Mouse (Mus musculus): ENCODE measurements at regions not wholly inside any gene's neighbourhood (a gene's known extent, or its start where the extent isn't known, plus 50 kb on each side); places are given as distances from the start of the nearest gene placed in this dataset.

DNA sequence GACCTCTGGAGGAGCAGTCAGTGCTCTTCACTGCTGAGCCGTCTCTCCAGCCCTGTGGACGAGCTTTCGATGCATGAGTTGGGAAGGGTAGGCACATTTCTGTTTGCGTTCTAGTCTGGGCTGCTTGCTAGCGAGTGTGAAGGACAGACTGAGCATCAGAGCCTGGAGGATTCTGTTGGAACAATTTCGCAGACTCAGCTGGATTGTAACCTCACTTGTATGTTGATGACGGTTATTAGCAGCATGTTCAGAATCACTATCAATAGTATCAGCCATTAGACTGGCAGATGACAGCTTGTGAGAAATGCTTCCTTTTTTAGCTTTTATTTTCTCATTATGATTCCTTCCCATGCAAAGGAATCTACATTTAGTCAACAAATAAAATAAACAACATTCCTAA lies 923.5 kb upstream of the Car8 start:
- no peak for TF ChIP-seq CTCF (IDR thresholded peaks at IDR 0.05; ENCODE audit: control insufficient read depth, insufficient read depth, low read length)
- Histone ChIP-seq H3K4me1 (ENCODE audit: control insufficient read depth, insufficient read depth, low read length) (no peaks in the 10 kb centered on the region), H3K27ac (ENCODE audit: control insufficient read depth, insufficient read depth, low read depth, low read length, poor library complexity) (no peak overlapping the region), H3K4me3 (replicated peaks; ENCODE audit: control insufficient read depth, low read depth, low read length) (no peak overlapping the region)
- WGBS, result 83% methylated on average over 7 of the region's 7 CpGs

DNA sequence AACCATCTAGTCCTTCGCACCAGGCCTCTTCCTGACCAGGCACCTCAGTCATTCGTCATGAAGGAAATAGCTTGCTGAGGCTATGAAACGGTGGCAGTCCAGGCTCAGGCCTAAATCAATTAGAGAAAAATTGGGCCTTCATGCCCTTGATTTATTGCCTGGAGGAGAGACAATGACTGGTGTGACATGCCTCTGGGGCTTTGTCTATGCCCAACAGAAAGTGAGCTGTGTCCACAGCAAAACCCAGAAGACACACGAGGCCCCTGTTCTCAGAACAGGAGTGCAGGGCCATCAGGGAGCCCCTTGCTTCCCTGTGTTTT lies 922.9 kb upstream of the Car8 start:
- WGBS, result 78% methylated on average over 4 of the region's 4 CpGs
- H3K4me1 ChIP-seq (ENCODE audit: control insufficient read depth, insufficient read depth, low read length), result no peaks in the 10 kb centered on the region
- no peak overlapping the region for H3K27ac ChIP-seq (ENCODE audit: control insufficient read depth, insufficient read depth, low read depth, low read length, poor library complexity)
- no peak overlapping the region for H3K4me3 ChIP-seq (replicated peaks; ENCODE audit: control insufficient read depth, low read depth, low read length)
- TF ChIP-seq POLR2A (IDR thresholded peaks at IDR 0.05; ENCODE audit: borderline replicate concordance, control insufficient read depth, low read depth, low read length) (no peak), CTCF (IDR thresholded peaks at IDR 0.05; ENCODE audit: control insufficient read depth, insufficient read depth, low read length) (no peak)

DNA sequence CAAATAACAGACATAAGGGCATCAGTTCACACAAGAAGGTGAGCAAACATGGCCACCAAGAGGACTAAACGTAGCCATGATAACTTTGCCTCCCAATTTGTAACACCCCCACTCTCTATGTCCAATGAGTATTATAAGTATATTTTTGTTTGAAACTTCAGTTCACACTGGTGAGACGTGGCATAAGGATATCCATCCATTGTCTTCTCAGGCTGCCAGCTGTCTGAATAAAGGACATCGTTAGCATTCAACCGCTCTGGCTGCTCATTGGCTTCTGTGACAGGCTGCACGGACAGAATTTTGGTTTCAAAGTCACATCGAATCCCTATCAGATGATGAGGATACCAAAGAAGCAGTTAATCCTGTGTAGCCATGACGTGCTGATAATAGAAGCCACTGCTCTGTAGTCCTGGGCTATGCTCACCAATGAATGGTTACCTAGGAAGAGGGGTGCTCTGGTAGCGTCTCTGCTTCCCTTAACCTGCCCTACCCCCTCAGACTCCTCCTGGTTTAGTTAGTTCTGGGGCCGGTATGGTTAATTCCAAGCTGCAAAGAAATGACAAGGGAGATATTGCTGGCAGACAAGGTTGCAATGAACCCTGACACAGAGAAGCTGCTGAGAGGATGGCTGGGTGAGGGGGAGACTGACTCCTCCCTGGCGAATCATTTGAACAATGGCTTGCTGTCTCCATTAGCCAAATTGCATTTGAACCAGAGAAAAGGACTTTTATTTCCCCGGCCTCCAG lies 922.4 kb upstream of the Car8 start:
- H3K27ac ChIP-seq (ENCODE audit: control insufficient read depth, insufficient read depth, low read depth, low read length, poor library complexity), result no peak overlapping the region
- 81% methylated on average over 11 of the region's 11 CpGs for WGBS
- H3K4me1 ChIP-seq (ENCODE audit: control insufficient read depth, insufficient read depth, low read length), result no peaks in the 10 kb centered on the region
- H3K4me3 ChIP-seq (replicated peaks; ENCODE audit: control insufficient read depth, low read depth, low read length), result no peak overlapping the region
- TF ChIP-seq CTCF (IDR thresholded peaks at IDR 0.05; ENCODE audit: control insufficient read depth, insufficient read depth, low read length) (no peak), POLR2A (IDR thresholded peaks at IDR 0.05; ENCODE audit: borderline replicate concordance, control insufficient read depth, low read depth, low read length) (no peak)

DNA sequence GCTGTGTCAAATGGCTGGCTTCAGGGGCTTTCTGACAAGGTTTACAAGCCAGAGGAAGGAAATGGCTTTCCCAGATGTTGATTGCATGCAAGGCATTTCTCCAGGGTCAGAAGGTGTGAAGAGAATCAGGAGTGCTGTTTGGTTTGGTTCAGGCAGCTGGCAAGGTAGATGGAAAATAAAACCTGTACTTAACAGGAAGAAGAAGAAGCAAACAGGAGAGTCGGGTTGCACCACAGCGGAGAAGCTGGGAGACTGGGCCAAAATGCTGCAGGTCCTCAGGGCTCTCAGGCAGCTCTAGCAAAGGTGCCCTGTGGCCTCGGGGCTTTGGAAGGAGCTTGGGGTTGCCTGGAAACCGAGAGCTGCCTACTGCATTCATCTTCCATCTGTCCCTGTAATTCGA lies 908.9 kb upstream of the Car8 start:
- no peak for TF ChIP-seq CTCF (IDR thresholded peaks at IDR 0.05; ENCODE audit: control insufficient read depth, insufficient read depth, low read length)
- TF ChIP-seq POLR2A (IDR thresholded peaks at IDR 0.05; ENCODE audit: borderline replicate concordance, control insufficient read depth, low read depth, low read length), result no peak
- peaks cover 2% of the 10 kb centered on the region; the same call in 1 of the 2 replicates for H3K4me1 ChIP-seq (ENCODE audit: control insufficient read depth, insufficient read depth, low read length)
- 42% methylated on average over 5 of the region's 5 CpGs for whole genome bisulfite sequencing
- H3K4me3 ChIP-seq (replicated peaks; ENCODE audit: control insufficient read depth, low read depth, low read length), result no peak overlapping the region
- H3K27ac ChIP-seq (ENCODE audit: control insufficient read depth, insufficient read depth, low read depth, low read length, poor library complexity), result no peak overlapping the region

DNA sequence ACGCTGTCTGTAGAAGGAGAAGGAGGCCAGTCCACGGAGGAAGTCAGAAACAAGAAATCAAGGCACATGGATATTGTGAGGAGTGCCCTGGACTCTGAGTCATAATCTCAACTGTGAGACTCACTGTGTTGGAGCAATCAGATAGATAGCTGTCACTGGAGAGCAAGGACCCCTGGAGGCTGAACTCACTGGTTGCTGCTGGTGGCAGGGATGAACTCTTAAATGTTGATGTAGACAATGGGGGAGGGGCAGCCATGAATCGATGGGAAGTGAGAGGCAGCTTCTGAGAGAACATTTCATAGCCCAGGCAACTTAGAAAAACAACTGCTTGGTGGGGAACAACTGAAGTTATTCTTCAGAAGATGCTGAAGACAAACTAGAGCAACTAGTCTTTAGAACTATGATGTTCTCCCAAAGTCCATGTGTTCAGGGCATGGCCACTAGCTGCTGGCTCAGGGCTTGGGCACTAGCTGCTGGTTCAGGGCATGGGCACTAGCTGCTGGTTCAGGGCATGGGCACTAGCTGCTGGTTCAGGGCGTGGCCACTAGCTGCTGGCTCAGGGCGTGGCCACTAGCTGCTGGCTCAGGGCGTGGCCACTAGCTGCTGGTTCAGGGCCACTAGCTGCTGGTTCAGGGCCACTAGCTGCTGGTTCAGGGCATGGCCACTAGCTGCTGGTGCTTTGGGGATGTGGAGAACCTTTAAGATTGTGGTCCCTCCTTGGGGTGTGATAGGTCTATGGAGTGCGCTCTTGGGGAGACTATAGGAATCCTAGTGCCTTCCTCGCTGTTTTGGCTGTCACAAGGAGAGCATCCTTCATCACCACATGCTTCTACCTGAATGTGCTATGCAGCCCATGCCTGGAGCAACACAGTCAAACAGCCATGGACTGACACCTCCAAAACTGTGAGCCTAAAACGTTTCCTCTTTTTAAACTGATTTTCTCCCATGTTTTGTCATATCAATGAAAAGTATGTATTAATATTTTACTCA lies 905.7 kb upstream of the Car8 start:
- no peak overlapping the region for H3K27ac ChIP-seq (ENCODE audit: control insufficient read depth, insufficient read depth, low read depth, low read length, poor library complexity)
- H3K4me1 ChIP-seq (ENCODE audit: control insufficient read depth, insufficient read depth, low read length), result peaks cover 5% of the 10 kb centered on the region; the same call in 1 of the 2 replicates
- 77% methylated on average over 9 of the region's 9 CpGs for WGBS
- no peak overlapping the region for H3K4me3 ChIP-seq (replicated peaks; ENCODE audit: control insufficient read depth, low read depth, low read length)
- TF ChIP-seq CTCF (IDR thresholded peaks at IDR 0.05; ENCODE audit: control insufficient read depth, insufficient read depth, low read length) (no peak), POLR2A (IDR thresholded peaks at IDR 0.05; ENCODE audit: borderline replicate concordance, control insufficient read depth, low read depth, low read length) (no peak)

DNA sequence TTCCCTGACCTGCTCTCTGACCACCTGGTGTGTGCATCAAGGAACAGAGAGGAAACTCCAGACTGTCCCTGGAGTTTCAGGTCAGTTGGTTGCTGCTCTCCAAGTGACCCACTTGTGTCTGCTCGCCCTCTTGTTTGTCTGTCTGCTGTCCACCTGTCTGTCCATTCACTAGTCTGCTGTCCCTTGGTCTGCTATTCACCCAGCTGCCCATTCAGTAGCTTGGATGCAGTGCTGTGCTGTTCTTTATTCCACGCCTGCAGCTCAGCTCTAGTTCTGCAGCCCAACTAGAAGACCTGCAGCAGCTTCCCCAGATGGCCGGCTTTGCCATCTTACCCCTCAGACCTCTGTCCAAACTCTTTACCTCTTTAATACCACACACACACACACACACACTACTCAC lies 904.2 kb upstream of the Car8 start:
- no peak overlapping the region for H3K4me3 ChIP-seq (replicated peaks; ENCODE audit: control insufficient read depth, low read depth, low read length)
- peaks cover 5% of the 10 kb centered on the region; the same call in 1 of the 2 replicates for H3K4me1 ChIP-seq (ENCODE audit: control insufficient read depth, insufficient read depth, low read length)
- no peak for TF ChIP-seq POLR2A (IDR thresholded peaks at IDR 0.05; ENCODE audit: borderline replicate concordance, control insufficient read depth, low read depth, low read length)
- TF ChIP-seq CTCF (IDR thresholded peaks at IDR 0.05; ENCODE audit: control insufficient read depth, insufficient read depth, low read length), result no peak
- no peak overlapping the region for H3K27ac ChIP-seq (ENCODE audit: control insufficient read depth, insufficient read depth, low read depth, low read length, poor library complexity)
- WGBS, result 86% methylated on average over 3 of the region's 3 CpGs

DNA sequence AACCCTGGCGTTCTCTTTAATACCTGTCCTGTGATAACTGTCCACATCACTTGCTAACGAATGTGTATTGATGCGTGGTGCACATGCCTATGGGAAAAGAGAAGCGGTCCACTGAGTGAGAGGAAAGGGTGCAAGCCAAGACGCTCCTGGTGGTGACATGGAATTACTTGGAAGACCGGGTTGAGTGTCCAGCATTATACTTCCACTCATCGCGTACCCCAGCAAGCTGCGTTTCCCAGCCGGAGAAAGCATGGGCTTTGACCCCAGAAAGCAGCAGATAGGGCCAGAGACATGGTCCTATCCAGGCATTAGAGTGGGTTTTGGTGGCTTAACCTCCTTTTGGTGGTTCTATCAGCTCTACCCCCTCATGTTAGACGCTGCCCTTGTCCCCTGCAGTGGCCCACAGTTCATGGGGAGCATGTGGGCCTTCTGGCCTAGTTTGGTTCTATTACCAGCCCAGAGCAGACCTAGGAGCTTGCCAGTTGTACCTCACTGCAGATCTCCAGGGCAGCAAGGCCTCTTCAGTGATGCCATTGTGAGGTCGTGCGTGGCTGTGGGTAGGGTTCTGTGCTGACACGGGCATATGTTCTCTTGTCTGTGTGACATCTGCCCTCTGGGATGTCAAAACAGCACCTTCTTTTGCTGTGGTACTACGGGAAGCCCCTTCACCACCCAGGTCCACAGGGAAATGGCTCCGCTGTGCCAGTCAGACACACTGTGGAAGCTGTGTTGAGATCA lies 903.3 kb upstream of the Car8 start:
- TF ChIP-seq POLR2A (IDR thresholded peaks at IDR 0.05; ENCODE audit: borderline replicate concordance, control insufficient read depth, low read depth, low read length) (no peak), CTCF (IDR thresholded peaks at IDR 0.05; ENCODE audit: control insufficient read depth, insufficient read depth, low read length) (no peak)
- Histone ChIP-seq H3K4me1 (ENCODE audit: control insufficient read depth, insufficient read depth, low read length) (peaks cover 5% of the 10 kb centered on the region; the same call in 1 of the 2 replicates), H3K4me3 (replicated peaks; ENCODE audit: control insufficient read depth, low read depth, low read length) (no peak overlapping the region), H3K27ac (ENCODE audit: control insufficient read depth, insufficient read depth, low read depth, low read length, poor library complexity) (no peak overlapping the region)
- 86% methylated on average over 16 of the region's 16 CpGs for WGBS

DNA sequence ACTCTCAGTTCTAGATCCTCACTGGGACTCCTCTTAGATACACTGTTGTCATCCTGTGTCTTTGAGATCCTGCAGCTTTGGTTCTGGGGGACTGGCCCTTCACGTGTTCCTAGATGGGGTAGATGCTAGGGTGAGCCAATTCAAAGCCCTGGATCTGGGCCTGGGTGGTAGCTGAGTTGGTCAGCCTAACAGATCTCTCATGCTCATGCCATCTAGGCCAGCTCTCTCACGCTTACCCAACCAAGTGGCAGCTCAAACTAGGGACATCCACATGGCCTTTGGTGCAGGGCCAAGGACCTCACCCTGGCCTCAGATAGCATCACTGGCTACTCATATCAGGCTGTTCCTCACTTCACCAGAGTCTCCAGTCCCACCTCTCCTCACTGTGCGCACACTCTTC lies 901.9 kb upstream of the Car8 start:
- Histone ChIP-seq H3K4me3 (replicated peaks; ENCODE audit: control insufficient read depth, low read depth, low read length) (no peak overlapping the region), H3K4me1 (ENCODE audit: control insufficient read depth, insufficient read depth, low read length) (peaks cover 8% of the 10 kb centered on the region), H3K27ac (ENCODE audit: control insufficient read depth, insufficient read depth, low read depth, low read length, poor library complexity) (no peak overlapping the region)
- WGBS, result 85% methylated on average over 3 of the region's 3 CpGs
- TF ChIP-seq CTCF (IDR thresholded peaks at IDR 0.05; ENCODE audit: control insufficient read depth, insufficient read depth, low read length) (no peak), POLR2A (IDR thresholded peaks at IDR 0.05; ENCODE audit: borderline replicate concordance, control insufficient read depth, low read depth, low read length) (no peak)
